Mouse (Mus musculus) spleen, postnatal 4 days (tissue): ENCODE measurements around the gene Mettl4.

Experiments
- DNase-seq, 2 experiments: peaks; one replicate each; pipeline ENCODE4 v3.0.0; 2022; ENCODE audit warnings: low spot score in 2 of 2

Mettl4 gene

DNA sequence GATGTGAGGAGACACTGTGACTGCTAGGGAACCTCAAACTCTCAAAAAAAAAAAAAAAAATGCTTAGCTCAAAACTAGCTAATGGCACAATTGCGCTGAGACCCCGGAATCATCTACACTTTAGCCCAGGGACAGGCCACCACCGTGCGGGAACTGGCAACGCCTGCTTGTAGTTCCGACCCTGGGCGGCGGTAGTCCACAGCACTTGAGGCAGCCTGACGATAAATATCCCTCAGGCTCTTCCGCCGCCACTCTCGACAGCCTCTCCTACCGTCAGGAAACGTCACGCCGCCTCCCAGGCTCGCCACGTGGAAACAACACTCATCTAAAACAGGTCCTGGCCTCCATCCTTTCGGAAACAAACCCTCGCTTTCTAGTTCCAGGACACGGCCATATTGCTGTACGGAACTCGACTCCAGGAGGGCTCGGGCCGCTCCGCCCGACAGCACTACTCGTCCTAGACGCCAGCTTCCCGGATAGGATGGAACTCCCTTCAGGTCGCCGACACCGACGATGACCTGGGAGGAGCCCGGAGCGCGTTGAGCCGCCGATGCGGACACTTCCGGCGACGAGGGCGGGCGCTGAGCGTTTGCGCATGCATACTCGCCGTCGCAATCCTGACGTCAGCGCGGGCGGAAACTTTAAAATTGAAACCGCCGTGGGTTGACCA, at the start of gene Mettl4:
Mettl4 (minus strand) TSS at position 554 of the 670 bp plus-strand sequence.
- peak; percentile 89 to 95 for DNase-seq

DNA sequence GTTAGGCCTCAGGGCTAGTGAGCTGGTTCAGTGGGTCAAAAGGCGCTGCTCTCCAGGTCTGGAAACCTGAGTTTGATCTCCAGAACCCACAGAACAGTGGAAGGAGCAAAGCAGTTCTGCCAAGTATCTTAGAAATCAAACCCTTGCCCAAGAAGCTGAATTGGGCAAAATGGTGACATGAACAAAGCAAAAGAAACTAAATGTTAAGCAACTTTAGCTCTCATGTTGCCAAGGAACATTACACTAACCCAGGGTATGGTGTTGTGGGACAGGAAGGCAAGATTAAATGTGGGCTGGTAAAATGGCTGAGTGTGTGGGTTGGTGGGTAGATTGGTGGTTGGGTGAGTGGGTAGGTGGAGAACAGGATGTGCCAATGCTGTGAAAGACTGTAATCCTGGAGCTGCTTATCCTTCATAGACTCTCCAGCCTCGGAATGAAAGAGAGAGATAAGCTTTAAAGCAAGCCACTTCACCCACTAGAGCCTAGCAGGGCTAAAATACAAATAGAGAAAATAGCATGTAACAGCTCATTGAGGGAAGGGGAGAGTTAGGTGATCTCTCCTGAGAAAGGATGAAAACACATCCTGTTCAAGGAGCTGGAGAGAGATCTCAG, 29.2 kb upstream of the Mettl4 start:
- DNase-seq, result no peak

DNA sequence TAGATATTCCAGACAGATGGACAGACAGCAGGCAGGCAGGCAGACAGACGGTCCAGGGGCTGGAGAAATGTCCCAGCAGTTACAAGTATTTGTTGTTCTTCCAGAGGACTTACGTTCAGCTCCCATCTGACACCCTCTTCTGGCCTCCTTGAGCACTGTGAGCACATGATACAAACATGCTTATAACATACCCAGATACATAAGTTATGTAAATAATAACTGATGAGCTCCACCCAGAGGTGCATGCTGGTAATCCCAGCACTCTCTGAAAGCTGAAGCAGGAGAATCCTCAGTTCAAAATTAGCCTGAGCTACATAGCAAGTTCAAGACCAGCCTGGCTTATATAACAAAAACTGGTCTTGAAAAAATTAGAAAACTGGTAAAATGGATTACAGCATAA, 18.7 kb upstream of the Mettl4 start:
- no peak for DNase-seq

- DNase-seq, result no peak
Observed at GRCm38 (mm10) chr17:94764711-94765110, 14.9 kb upstream of the Mettl4 start.

GRCm38 (mm10) chr17:94764011-94764410, 14.2 kb upstream of the Mettl4 start:
- DNase-seq, result no peak

- DNase-seq, result no peak
Observed at GRCm38 (mm10) chr17:94762405-94762804, 12.6 kb upstream of the Mettl4 start.

- DNase-seq, result no peak
Observed at GRCm38 (mm10) chr17:94750136-94750729, 414 bp upstream of the Mettl4 start.

- DNase-seq, result no peak
Observed at GRCm38 (mm10) chr17:94738173-94738572, 11.6 kb downstream of the Mettl4 start.

DNA sequence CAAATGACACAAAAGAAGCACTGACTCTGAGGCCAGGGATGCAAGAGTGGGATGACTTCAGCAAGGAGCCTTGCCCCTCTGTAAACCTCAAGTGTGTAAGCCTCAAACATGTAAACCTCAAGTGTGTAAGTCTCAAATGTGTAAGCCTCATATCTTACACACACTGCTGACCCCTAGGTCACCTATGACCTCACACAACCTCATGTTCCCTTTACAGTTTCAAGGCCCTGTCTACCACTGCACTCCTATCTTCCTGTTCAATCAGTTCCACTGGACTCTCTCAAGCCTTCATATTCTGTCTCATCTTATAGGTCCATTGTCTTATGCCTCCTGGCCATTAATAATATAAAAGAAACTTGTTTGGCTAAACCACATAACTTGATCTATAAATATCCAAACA, 13.9 kb downstream of the Mettl4 start:
- DNase-seq, result no peak

GRCm38 (mm10) chr17:94735437-94735836, 14.4 kb downstream of the Mettl4 start:
- DNase-seq, result no peak

- peak in 1 of 2 experiments; percentile 22 for DNase-seq
Observed at GRCm38 (mm10) chr17:94730416-94730815, 19.4 kb downstream of the Mettl4 start.

- DNase-seq, result no peak
Observed at GRCm38 (mm10) chr17:94726750-94727149, 23.1 kb downstream of the Mettl4 start.

DNA sequence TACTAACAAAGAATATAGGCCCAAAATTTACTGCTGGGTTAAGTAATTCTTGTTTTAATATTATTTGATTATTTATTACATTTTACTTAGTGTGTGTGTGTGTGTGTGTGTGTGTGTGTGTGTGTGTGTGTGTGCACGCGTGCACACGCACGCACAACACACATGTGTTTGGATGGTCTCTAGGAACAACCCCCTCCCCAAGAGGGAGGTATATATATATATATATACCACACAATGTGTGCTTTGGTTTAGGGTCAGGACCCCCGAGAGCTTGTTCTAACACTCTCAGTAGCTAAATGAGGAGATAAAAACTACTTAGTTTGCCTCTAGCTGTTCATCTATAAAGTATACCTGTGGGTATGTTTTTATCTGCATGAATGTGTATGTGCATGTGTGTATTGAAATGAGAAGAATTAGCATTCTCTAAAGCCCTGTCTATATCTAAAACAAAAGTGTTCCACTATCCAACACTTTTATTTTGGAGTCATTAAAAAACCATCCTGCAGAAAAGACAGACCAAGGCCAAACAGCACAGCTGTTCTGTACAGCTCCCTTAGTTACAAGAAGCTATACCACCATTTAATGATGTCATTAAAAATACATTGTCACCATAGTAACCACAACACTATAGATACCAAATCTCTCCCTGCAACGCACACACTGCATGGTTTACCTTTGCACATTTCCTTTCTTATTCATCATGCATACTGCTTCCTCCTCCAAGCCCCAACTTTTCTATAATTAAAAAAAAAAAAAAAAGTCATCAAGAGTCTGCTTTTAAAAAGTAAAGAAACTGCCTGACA, 76.1 kb downstream of the Mettl4 start:
- DNase-seq, result no peak
